Mouse (Mus musculus) forelimb bud, embryonic 11.5 days (tissue): ENCODE measurements around the gene Olfr477.
"Not testable (repeated sequence)": the region's sequence is repeated elsewhere in the genome, so short reads cannot be mapped to it uniquely, and the experiment has no call there.

Experiments used
- DNase-seq: peaks from one replicate; pipeline ENCODE4 v3.0.0-alpha.2; 2012; ENCODE audit warnings: low read depth, low spot score

The Olfr477 gene

DNA sequence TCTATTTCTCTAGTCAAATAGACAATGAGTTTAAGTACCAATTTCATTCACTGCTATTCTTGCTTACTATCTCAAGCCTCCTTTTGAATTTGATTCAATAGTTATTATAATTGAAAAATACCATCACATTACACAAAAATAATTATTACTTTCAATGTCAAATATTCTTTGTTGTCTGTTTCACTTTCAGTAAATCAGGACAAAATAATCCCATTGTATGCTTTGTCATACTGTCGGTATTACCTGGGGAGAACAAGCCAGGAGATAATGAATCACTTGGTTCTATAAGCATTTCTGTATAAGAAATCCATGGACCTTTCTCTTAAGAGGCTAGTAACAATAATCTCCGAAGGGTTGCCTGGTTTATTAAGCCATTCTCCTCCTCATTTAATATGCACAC is at the start of gene Olfr477:
TSS of gene Olfr477 (plus strand) at position 301 of the 400 bp plus-strand sequence.
- DNase-seq = no peak

DNA sequence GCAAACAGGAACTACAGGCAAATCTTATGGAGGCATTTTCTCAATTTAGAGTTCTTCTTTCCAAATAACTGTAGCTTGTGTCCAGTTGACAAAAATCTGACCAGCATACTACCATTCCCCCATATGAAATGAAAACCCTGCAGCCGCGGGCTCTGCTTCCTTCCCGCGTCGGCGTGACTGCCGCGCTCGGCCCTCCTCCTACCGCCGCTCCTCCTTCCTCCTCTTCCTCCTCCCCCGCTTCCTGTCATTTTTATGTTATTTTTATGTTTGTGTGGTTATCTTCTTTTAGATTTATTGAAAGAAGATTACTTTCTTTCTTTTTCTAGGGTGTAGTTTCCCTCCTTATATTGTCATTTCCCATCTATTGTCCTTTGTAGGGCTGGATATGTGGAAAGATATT is 34.0 kb upstream of the Olfr477 start:
- not testable (repeated sequence) for DNase-seq

DNA sequence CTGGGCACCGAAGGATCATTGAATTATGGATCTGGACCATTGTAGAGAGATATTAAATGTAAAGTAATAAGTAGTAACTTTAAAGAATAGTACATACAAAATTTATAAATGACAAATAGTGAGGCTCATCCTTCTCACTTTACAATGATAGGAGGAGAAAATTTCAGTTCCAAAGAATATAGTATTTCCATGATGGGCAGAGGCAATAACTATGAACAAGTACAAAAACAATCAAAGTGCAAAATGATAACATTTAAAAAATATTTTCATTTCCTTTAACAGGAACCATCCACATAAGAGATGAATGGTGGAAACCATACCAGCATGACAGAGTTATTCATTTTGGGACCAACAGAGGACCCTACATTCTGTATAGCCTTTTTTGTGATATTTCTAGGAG is 32.1 kb upstream of the Olfr477 start, which contains the start of gene Olfr474:
TSS of gene Olfr474 (plus strand) at position 301 of the 400 bp plus-strand sequence.
- no peak for DNase-seq

DNA sequence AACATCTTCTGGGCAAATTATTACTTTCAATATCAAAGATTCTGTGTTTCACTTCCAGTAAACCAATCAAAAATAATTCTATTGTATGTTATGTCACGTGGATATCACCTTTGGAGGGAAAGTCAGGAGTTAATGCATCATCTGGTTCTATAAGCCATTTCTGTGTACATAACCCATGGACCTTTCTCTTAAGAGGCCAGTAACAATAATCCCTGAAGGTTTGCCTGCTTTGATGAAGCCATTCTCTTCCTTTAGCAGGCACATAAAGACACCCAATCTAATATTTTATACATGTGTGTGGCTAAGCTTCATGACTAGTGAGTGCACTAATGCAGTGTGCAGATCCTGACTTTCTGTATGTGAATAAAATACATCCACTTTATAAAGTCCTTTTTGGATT is 22.0 kb upstream of the Olfr477 start, which contains the start of gene Olfr476:
TSS of gene Olfr476 (plus strand) at position 301 of the 400 bp plus-strand sequence.
- no peak for DNase-seq

DNA sequence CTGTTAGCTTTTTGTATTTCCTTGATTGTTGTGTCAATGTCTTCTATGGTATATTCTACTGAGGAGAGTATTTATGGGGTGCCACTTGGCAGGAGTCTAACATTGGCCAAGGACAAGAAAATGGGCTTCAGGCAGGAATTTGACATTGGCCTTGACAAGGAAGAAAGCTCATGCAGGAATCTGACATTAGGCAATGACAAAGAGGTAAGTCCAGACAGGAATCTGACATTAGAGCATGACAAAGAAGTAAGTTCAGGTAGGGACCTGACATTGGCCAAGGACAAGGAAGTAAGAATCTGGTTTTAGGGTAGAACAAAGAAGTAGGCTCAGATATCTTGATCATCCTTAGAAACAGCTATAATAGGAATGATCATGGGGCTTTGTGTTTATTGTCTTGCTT is 27.8 kb downstream of the Olfr477 start:
- DNase-seq = not testable (repeated sequence)

DNA sequence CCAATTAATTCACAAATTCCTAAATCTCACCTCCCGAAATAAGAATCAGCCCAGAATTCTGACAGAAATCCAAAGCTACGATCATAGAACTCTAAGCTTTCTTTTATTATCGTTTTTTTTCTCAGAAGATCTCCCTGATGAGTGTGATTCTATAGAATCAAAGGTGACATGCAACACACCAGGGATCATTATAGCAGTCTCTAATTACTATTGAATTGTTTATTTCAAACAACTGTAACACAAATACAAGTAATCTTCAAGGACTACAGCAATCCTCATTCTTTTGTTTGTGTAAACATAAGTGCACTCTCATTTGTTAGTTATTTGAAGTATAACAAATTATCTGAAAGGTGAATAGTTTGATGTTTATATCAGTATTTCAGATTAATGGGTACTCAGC is 47.4 kb downstream of the Olfr477 start, which contains the start of gene Olfr478:
TSS of gene Olfr478 (minus strand) at position 101 of the 400 bp plus-strand sequence.
- no peak for DNase-seq
